ENCODE assay signal across 20 mouse cellular contexts in the genomic region with DNA sequence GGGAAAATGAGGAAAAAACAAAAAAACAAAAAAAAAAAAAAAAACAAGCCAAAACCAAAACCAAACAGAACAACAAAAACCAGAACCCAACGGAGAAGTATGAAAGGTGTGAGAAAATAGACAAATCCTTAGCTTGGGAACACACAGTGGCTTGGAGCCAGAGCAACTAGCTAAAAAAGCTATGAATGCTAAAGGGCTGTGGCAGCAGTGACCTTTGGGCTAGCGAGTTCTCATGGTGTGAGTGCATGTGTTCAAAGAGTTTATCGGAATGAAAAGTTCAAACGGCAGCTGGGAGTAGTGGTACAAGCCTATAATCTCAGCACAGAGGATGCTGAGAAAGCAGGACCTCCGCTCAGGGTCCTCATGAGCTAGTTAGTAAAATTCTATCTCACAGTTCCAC. TPM values are rescaled to one million over a fixed set of nuclear protein-coding genes. Genes with fewer than 3 reads are reported as not detected.
DNase-seq lines count a peak whose midpoint lies in the region; ATAC-seq lines count a peak whose summit lies in the region.
"Had no signal": no experiment of that assay in that cellular context is flagged by ENCODE, and none has a peak within 500 bp of the region (broad histone marks: within the 10 kb centered on the region; RNA-seq: fewer than 3 reads in every experiment).

No protein-coding gene starts in this region.

- no peak overlapping the region for H3K9ac ChIP-seq in kidney, embryonic 16.5 days (replicated peaks; ENCODE audit: low read length)
- H3K9ac ChIP-seq in liver, embryonic 13.5 days, result peak overlapping the region; percentile 77
- H3K9ac ChIP-seq: forebrain, embryonic 12.5 days; hindbrain, embryonic 15.5 days; limb, embryonic 13.5 days had no signal

- DNase-seq in cerebellum, adult 9-11 months, result peak; percentile 21
- no peak for DNase-seq in cerebellum, adult 18-20 months
- DNase-seq in kidney, adult 11 months, result peak; percentile 62
- DNase-seq in kidney, postnatal 14 days, result peak; percentile 64
- DNase-seq in liver, embryonic 13.5 days, result no peak
- no peak for DNase-seq in adrenal gland, postnatal 10 days
- DNase-seq in frontal cortex, postnatal 10 days (ENCODE audit: low spot score in 2 of 2), result no peak
- DNase-seq: adrenal gland, adult 2 months; cerebellum, adult 8-10 months; layer of hippocampus, adult 9-11 months; lung, postnatal 10 days; thymus, adult 18-20 months had no signal

- ATAC-seq in kidney, embryonic 16.5 days (ENCODE audit: low FRiP score, low TSS enrichment), result no peak
- no peak for ATAC-seq in liver, embryonic 13.5 days (ENCODE audit: low read depth)
- ATAC-seq: intestine, postnatal 0 days; midbrain, embryonic 16.5 days had no signal

- WGBS in kidney, embryonic 16.5 days, result 71% methylated on average over 5 of the region's 5 CpGs
- WGBS in liver, embryonic 13.5 days (ENCODE audit: insufficient replicate concordance), result 72% methylated on average over 5 of the region's 5 CpGs

- H3K36me3 ChIP-seq in kidney, embryonic 16.5 days (ENCODE audit: insufficient read depth, low read length), result peaks cover 31% of the 10 kb centered on the region
- H3K36me3 ChIP-seq in liver, embryonic 13.5 days, result peaks cover 96% of the 10 kb centered on the region

- no peaks in the 10 kb centered on the region for H3K27me3 ChIP-seq in kidney, embryonic 16.5 days (ENCODE audit: insufficient read depth, low read length)
- H3K27me3 ChIP-seq in liver, embryonic 13.5 days, result no peaks in the 10 kb centered on the region
- H3K27me3 ChIP-seq: forebrain, embryonic 12.5 days; hindbrain, embryonic 15.5 days; limb, embryonic 13.5 days; megakaryocyte, embryonic 14.5 days had no signal

- no peak overlapping the region for H3K4me3 ChIP-seq in kidney, embryonic 16.5 days (ENCODE audit: low read length)
- peak overlapping the region; percentile 34; the same call in 1 of the 2 replicates for H3K4me3 ChIP-seq in liver, embryonic 13.5 days (replicated peaks)
- H3K4me3 ChIP-seq: forebrain, embryonic 12.5 days; heart, embryonic 10.5 days; hindbrain, embryonic 15.5 days; limb, embryonic 13.5 days; megakaryocyte, embryonic 14.5 days had no signal

- peaks cover 8% of the 10 kb centered on the region for H3K4me1 ChIP-seq in kidney, embryonic 16.5 days (ENCODE audit: insufficient read depth, low read length)
- peaks cover 98% of the 10 kb centered on the region for H3K4me1 ChIP-seq in liver, embryonic 13.5 days (replicated peaks)
- H3K4me1 ChIP-seq: forebrain, embryonic 12.5 days; hindbrain, embryonic 15.5 days had no signal

- no peaks in the 10 kb centered on the region for H3K9me3 ChIP-seq in kidney, embryonic 16.5 days (ENCODE audit: low read length)
- H3K9me3 ChIP-seq in liver, embryonic 13.5 days (replicated peaks), result peaks cover 12% of the 10 kb centered on the region
- H3K9me3 ChIP-seq: forebrain, embryonic 12.5 days; heart, embryonic 10.5 days; hindbrain, embryonic 15.5 days; limb, embryonic 13.5 days had no signal

- no peak overlapping the region for H3K4me2 ChIP-seq in kidney, embryonic 16.5 days (replicated peaks; ENCODE audit: low read depth, low read length)
- H3K4me2 ChIP-seq in liver, embryonic 13.5 days, result peak overlapping the region; percentile 64
- H3K4me2 ChIP-seq: forebrain, embryonic 12.5 days; hindbrain, embryonic 15.5 days; limb, embryonic 13.5 days had no signal

- H3K27ac ChIP-seq in kidney, embryonic 16.5 days (ENCODE audit: low read length), result no peak overlapping the region
- peak overlapping the region; percentile 97 for H3K27ac ChIP-seq in liver, embryonic 13.5 days
- H3K27ac ChIP-seq: forebrain, embryonic 12.5 days; heart, embryonic 10.5 days; hindbrain, embryonic 15.5 days; limb, embryonic 13.5 days had no signal

RNA-seq across cellular contexts. Expression of gene Foxo3, which starts 12.4 kb away (rescaled TPM):
- 5.9 and 6.3 TPM in 2 replicates for polyA plus RNA-seq in kidney, embryonic 16.5 days (2015; fragmentation: Nextera tagmentation; extraction: Ambion mirVana)
- polyA plus RNA-seq in liver, embryonic 13.5 days (2015; fragmentation: Nextera tagmentation; extraction: Ambion mirVana), result 14.5 and 15.2 TPM in 2 replicates
- 10 to 100 TPM; 45.4 to 48.2 TPM for total RNA-seq in adrenal gland, postnatal 10 days (2021)

Comparison
In these comparisons a context has a peak if more than half of its experiments do, and no peak if none do; other contexts are left out.
1. DNase-seq: peak in cerebellum, adult 9-11 months (single experiment), kidney, adult 11 months (single experiment) and kidney, postnatal 14 days (single experiment); none in cerebellum, adult 18-20 months (0 of 2), liver, embryonic 13.5 days (single experiment), adrenal gland, postnatal 10 days (single experiment) and frontal cortex, postnatal 10 days (0 of 2).